Mouse (Mus musculus) layer of hippocampus, adult 8-10 months (tissue): Measurements from ENCODE around the gene Dtx4. TPM values are rescaled to one million over a fixed set of nuclear protein-coding genes. Genes with fewer than 3 reads are reported as not detected.

Experiments used
- DNase-seq, 2 experiments: peaks; one replicate each; pipeline ENCODE4 v3.0.0; 2022; ENCODE audit warnings: low spot score in 2 of 2
- total RNA-seq, 4 experiments: library from RNA; stranded (reverse); gene quantifications; 2 replicates each; pipeline ENCODE4 v1.2.4; 2022

The Dtx4 gene
- total RNA-seq, 4 experiments from 2014 or later, result 37.1 to 40.9 (median 39.5) TPM

DNA sequence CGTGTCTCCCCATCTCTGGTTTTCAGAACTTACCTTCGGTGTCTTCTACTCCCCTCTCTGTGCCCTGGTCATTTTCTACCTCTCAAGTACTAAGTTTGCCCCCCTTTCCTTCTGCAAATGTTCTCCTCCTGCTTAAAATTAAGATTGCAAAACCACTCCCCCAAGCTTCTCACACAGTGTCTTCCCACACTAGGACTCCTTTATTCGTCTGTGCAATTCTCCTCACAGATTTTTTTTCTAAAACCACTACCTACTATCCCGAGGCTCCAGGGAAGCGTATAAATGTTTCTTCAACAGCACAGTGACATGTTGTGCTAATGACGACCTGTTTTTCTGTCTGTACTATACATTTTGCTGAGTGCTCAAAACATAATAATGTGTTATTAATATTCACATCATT is 80.7 kb downstream of the Dtx4 start:
- no peak for DNase-seq

GRCm38 (mm10) chr19:12418312-12418711 is 82.9 kb downstream of the Dtx4 start:
- DNase-seq, result no peak

GRCm38 (mm10) chr19:12417361-12417760 is 83.9 kb downstream of the Dtx4 start, which contains the start of gene Olfr1441:
TSS of gene Olfr1441 (plus strand) at chr19:12417433.
- no peak for DNase-seq

Other genes starting within 250 kb of the Dtx4 start
- not detected for gene Olfr235, start 240.4 kb downstream of the Dtx4 start, total RNA-seq
- not detected for gene Olfr1434, start 221.6 kb downstream of the Dtx4 start, total RNA-seq
- gene Olfr1436, start 202.3 kb downstream of the Dtx4 start, total RNA-seq, result not detected
- gene Olfr1437, start 176.4 kb downstream of the Dtx4 start, total RNA-seq, result not detected
- gene Olfr1438-ps1, start 165.5 kb downstream of the Dtx4 start, total RNA-seq, result not detected
- gene Olfr1440, start 114.2 kb downstream of the Dtx4 start, total RNA-seq, result not detected
- gene Olfr1441, start 84.0 kb downstream of the Dtx4 start, total RNA-seq, result not detected
- not detected for gene Pfpl, start 73.5 kb downstream of the Dtx4 start, total RNA-seq
- gene Mpeg1, start 40.7 kb downstream of the Dtx4 start, total RNA-seq, result 100 to 1,000 TPM in 2 of 4 experiments, 1 to 10 TPM in 2; 7.5 to 158 (median 61.7) TPM
- 1 to 10 TPM; 1.4 to 3.9 (median 2.3) TPM for gene Fam111a, start 44.3 kb upstream of the Dtx4 start, total RNA-seq
- gene Gm4952, start 98.5 kb upstream of the Dtx4 start, total RNA-seq, result not detected
- gene Glyat, start 131.9 kb upstream of the Dtx4 start, total RNA-seq, result under 1 TPM in 3 of 4 experiments, not detected in 1; 0.11 to 0.32 (median 0.16) TPM
- not detected for gene Olfr1442, start 169.0 kb upstream of the Dtx4 start, total RNA-seq
- not detected for gene Olfr1443, start 176.7 kb upstream of the Dtx4 start, total RNA-seq
- not detected for gene Keg1, start 194.3 kb upstream of the Dtx4 start, total RNA-seq